Mouse (Mus musculus) lung, adult 2 months (tissue): ENCODE results near the gene Sept1.

Source experiments
- CTCF ChIP-seq: fragments of 200-500 bp; IDR thresholded peaks from 2 replicates; pipeline ENCODE4 v1.5.1; 2011; ENCODE audit warnings: mild to moderate bottlenecking, low read length, control low read depth; ENCODE audit not compliant: insufficient read depth
- POLR2A ChIP-seq: fragments of 200-500 bp; IDR thresholded peaks from 2 replicates; pipeline ENCODE4 v1.6.1; 2011; ENCODE audit warnings: low read depth, mild to moderate bottlenecking, control low read depth, low read length, borderline replicate concordance; ENCODE audit errors: extremely low read depth

DNA sequence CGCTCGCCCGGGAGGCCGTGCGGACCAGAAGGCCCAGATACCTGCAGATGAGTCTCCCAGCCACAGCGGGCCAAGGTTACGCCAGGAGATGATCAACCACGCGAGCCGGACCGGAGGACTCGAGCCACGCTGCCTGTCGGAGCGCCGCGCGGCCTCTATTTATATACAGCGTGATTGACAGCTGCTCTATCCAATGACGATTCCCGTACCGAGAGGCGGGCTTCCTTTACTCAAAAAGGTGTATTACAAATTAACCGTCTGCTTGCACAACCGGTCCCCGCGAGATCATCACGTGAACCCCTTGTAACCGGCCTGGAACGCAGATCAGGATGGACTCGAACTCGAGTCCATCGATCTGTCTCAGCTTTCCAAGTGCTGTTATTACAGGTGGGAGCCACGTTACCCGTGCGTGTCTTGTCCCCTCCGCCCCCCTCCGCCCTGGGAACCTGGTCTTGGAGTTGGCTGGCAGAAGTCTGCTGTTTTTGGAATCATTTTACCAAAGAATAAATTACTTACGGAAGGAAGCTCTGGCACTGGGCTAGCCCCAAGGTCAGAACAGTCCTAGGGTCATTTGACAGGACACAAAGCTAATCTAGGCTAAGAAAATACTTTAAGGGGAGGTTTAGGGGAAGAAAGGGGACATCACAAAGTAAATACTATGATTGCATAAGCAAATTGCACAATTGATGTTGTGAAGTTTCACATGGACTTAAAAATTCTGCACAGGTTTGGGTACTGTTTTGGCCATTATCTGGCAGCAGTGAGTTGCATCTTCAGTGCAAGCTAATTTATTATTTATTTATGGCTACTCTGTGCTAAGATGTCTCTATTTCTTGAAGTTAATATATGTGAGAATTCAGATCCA is 41.2 kb upstream of the Sept1 start, which contains the start of gene Sephs2:
- TF ChIP-seq CTCF (no peak), POLR2A (peak; percentile 99)
